Mouse (Mus musculus) frontal cortex, postnatal 14 days (tissue): ENCODE measurements at regions not wholly inside any gene's neighbourhood (a gene's known extent, or its start where the extent isn't known, plus 50 kb on each side); places are given as distances from the start of the nearest gene placed in this dataset.
A peak's percentile ranks its signal among the peaks of the same experiment; 100 is the strongest.

Experiments used
- DNase-seq, 2 experiments: peaks; one replicate each; pipeline ENCODE4 v3.0.0; 2022; ENCODE audit warnings: low spot score in 2 of 2

GRCm38 (mm10) chr5:73729646-73730045 is 78.5 kb downstream of the Spata18 start:
- no peak for DNase-seq

- DNase-seq, result no peak
Measured at GRCm38 (mm10) chr5:73731423-73731822, 80.2 kb downstream of the Spata18 start.

- DNase-seq, result no peak
Measured at GRCm38 (mm10) chr5:73731991-73732565, 80.9 kb downstream of the Spata18 start.

DNA sequence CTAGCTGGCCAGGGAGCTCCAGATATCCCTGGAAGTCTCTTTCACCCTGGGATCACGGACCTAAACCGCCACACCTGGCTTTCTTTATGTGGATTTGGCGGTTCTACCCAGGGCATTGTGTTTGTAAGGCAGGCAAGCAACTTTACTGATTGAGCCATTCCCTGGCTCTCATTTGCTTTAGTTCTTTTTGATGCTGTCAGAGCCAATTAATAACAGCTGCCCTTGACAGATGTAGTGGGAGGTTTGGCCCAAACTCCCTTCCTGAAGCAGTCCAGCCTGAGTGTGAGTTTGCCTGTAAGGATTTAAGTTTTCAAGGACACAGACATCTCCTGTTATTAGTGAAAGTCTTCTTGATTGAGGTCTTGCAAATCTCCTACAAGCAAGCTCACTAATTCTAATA is 89.6 kb downstream of the Spata18 start:
- no peak for DNase-seq

DNA sequence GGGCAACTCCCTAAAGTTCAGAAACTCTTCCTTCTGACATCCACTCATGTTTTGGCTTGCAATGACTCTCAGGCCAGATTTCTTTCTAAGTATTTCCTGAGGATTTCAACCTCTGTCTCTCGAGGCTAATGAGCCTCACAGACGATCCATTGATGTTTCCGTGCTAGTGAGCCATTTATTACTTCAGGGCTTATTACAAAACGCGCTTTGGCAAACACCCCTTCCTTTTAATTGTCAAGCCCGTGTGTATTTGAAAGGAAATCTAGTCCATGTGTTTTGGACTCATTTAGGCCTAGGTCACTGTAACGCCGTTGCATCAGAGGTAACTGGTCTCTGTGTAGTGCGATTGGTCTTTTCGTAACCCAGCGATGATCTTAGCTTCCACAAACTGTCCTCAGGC is 90.3 kb downstream of the Spata18 start:
- DNase-seq, result no peak

DNA sequence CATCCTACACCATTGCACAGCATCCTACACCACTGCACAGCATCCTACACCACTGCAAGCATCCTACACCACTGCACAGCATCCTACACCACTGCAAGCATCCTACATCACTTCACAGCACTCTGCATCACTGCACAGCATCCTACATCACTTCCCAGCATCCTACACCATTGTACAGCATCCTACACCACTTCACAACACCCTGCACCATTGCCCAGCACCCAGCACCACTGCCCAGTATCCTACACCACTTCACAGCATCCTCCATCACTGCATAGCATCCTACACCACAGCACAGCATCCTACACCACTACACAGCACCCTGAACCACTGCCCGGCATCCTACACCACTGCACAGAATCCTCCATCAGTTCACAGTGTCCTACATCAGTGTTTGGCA is 92.8 kb downstream of the Spata18 start:
- DNase-seq, result no peak

DNA sequence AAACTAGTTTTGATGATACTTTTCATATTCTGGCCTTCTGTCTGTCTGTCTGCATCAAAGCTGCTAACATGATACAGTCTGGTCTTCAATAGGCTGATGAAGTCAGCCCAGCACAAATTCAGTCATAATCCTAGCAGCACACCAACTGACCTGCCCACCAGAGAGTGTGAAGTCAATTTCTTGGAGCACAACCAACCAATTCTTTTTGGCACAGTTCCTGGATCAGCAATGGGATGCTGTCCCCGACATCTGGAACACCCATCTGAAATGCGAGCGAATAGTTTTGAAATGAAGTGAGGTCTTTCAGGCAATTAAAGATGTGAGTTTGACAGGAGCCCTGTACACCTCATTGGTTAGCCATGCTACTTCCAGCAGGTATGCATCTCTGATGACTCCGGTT is 98.6 kb downstream of the Spata18 start:
- no peak for DNase-seq

GRCm38 (mm10) chr5:73752225-73752644 is 101.1 kb downstream of the Spata18 start:
- no peak for DNase-seq

- no peak for DNase-seq
Measured at GRCm38 (mm10) chr5:73753827-73754226, 102.6 kb downstream of the Spata18 start.

DNA sequence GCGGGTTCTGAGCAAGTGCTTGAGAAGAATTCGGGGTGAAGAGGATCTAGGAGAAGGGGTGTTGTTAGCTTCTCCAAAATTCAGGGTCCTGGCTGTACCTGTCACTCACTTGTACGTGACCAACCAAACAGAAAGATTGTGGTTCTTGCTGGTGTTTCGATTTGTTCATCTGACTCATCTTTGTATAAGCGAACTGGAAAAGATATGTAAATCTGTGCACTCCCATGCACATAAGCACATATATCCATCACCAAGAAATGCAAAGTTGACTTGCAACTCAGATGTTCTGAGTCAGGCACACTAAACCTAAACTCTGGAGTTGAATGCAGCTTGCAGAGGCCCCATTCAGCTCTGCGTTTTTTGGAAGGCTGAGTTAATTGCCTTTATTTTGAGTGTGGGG is 107.4 kb downstream of the Spata18 start:
- no peak for DNase-seq

DNA sequence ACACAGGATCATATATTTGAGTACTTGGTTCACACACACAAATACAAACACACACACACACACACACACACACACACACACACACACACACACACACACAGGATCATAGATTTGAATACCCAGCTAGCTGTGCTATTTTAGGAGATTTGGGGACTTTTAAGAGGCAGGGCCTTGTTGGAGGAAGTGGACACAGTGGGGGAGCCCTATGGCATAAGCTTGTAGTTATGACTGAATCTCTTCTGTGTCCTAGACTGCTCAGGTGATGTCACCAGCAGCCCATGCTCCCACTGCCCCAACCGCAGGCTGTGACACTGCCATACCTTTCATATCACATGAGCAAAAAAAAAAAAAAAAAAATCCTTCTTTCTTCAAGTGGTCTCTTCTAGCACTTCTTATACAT is 110.1 kb downstream of the Spata18 start:
- no peak for DNase-seq

DNA sequence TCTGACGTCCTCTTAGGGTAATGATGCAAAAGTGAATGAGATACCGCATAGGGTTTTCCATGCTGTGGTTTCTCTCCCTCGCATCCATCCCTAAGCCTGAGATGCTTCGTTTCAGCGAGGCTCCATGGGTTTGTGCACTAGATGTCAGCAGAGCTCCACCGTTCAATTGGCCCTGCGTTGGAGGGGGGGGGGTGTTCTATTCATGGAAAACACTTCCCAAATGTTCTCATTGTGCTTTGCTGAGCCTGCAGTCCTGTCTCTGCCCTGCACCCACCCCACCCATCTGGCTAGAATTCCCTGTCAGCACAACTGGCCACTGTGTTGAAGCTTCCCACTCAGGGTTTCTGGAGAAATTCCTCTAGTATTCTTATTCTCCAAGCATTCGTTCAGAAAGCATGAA is 110.5 kb downstream of the Spata18 start:
- peak; percentile 57 for DNase-seq

DNA sequence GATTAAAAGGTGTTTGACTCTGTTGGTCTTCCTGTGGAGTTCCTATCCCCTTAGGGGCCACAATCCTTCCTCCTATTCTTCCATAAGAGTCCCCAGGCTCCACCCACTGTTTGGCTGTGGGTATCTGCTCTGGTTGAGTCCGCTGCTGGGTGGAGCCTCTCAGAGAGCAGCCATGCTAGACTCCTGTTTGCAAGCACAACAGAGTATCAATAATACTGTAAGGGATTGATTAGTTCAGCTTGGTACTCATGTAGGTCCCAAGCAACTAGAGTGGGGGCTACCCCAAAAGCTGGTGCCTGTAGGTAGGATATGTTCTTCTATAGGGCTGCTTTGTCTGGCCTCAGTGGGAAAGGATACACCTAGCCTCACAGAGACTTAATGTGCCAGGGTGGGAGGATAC is 113.0 kb downstream of the Spata18 start:
- no peak for DNase-seq

GRCm38 (mm10) chr5:73765466-73765865 is 114.3 kb downstream of the Spata18 start:
- no peak for DNase-seq

- DNase-seq, result no peak
Measured at GRCm38 (mm10) chr5:73768253-73768652, 117.1 kb downstream of the Spata18 start.

DNA sequence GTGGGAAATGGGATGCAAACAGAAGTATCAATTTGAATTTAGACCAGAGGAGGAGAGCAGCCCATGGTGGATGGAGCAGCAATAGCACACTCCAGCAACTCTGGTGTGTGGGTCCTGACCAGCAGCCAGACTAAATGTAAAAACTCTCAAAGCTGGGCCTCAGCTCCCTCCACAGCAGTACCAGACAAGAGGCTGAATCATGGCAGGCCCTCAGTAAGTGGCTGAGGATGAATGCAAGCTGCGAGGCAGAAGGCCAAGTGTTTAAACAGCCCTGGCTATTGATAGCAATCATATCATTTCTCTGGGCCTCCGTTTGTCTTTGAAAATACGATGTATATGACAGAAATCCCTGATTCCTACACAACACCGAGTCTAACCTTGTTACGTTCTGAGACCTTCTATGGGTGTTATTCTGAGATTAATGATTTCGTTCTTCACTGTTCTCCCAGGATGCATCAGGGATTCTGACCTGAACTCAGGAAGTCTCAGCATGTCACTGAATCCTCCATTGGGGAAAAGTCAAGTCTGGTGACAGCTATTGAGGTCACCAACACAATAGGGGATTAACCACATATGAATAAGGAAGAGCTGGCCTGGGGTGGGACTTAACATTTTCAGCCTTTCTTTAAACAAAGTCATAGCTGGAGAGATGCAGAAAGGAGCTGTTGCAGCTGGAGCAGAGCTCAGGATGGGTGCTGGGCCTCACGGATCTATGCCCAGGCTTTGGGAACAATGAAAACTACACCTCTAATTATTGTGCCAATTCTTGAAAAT is 124.8 kb downstream of the Spata18 start:
- no peak for DNase-seq

DNA sequence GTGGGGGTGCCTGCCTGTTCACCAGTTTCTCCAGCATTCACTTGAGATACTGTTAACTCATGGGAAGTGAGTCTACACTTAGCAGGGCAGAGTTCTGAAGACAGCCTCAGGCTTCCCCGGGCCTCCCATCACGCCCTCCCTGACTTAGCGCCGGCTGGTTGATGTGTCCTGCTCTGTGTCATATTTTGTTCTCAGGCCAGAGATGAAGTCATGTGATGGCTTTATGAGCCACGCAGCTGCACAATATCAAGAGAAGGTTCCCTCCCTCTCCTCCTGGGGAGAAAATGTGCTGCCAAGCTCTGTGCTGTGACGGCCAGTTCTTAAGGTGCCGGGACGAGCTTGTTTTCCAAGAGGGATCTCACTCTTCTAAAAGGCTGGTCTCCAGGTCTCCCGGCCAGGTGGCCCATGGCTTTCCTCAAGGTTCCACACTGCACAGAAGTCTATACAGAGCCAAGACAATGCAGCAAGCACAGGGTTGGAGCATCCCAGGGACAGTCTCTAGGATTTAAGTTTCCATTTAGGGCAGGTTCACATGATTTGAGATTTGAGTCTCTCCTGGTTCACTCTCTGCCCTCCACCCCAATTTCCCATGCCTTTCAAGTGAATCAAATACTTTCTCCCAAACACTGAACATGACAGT is 126.2 kb downstream of the Spata18 start:
- DNase-seq, result no peak

- DNase-seq, result no peak
Measured at GRCm38 (mm10) chr5:73781190-73781940, 130.2 kb downstream of the Spata18 start.

DNA sequence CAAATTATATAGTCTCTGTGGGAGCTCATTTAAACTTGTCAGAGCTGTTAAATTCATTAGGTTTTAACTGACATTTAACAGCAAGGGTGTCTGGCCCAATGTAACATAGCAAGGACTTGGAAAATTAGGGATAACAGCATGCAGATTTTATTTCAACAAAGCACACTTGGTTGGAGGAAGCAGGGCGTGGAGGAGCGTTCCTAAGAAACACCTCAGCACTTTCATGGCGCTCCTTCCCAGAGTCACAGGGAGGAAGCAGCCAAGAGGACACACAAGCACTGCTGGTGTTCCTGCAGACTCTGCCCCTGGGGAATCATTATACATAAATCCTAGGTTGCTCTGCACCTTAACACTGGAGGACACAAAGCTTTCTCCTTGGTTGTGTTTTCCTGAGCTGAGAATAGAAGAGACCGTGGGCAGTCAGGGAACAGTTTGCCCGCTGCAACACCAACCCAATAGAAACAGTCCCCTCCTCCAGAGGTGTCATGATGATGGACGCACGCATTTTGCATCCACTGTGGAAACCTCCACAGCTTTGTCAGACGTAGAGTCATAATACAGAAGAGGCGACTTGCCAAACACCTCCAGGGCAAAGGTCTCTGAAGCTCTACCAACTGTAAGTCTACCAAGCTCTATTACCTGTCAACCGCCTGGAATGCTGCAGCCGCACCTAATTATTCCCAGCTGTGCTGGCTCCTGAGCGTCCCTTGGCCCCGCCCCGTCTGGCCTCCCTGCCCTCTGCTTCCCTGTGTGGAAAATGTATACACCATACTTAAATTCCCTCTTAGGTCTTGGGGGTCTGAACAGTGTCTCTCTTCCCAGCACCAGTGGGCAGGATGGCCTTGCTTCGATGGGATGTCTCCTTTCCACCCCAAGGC is 131.3 kb downstream of the Spata18 start:
- no peak for DNase-seq

- DNase-seq, result no peak
Measured at GRCm38 (mm10) chr5:73787275-73787674, 136.1 kb downstream of the Spata18 start.

DNA sequence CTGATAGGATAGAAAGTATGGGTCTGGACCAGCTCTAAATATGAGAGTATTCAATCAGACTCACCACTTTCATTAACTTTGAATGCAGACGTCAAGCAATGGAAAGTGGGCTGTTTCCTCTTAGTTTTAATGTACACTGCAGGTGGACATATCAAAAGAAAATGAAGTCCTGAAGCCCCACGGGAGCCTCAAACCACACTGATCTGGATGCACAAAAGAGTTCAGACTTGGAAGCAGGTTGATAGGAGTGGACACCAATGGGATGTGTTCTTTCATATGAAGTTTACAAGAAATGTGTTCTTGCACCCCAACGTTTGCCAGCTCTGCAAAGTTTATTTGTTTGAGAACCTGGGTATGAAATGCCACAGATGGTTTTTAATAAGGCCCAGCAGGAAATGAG is 141.0 kb downstream of the Spata18 start:
- DNase-seq, result no peak
